Mouse (Mus musculus): ENCODE results near the gene Nr4a3. TPM values are rescaled to one million over a fixed set of nuclear protein-coding genes. Genes with fewer than 3 reads are reported as not detected.

Gene Nr4a3
- polyA plus RNA-seq (2011; ENCODE audit: insufficient read depth, insufficient read length, low read depth, missing spikeins), result 0.33 TPM in 1 of 2 replicates, not detected in the other

- Histone ChIP-seq H3K9me3 (replicated peaks; ENCODE audit: control insufficient read depth, insufficient read depth, low read length, poor library complexity, severe bottlenecking) (no peaks in the 10 kb centered on the region), H3K27me3 (ENCODE audit: control insufficient read depth, insufficient read depth, low read length, poor library complexity, severe bottlenecking) (peaks cover 32% of the 10 kb centered on the region), H3K4me3 (ENCODE audit: low read depth, low read length) (peak within 1 kb of the TSS; percentile 56), H3K36me3 (ENCODE audit: control insufficient read depth, insufficient read depth, low read length, poor library complexity, severe bottlenecking) (no peaks in the 10 kb centered on the region), H3K4me1 (ENCODE audit: control insufficient read depth, insufficient read depth, low read length) (no peaks in the 10 kb centered on the region), H3K27ac (ENCODE audit: insufficient read depth, low read length) (no peak within 1 kb of the TSS), H3K9ac (ENCODE audit: low read depth, poor library complexity, severe bottlenecking) (no peak within 1 kb of the TSS)
- TF ChIP-seq EP300 (IDR thresholded peaks at IDR 0.05; ENCODE audit: insufficient read depth, low read depth, low read length) (no peak), CTCF (IDR thresholded peaks at IDR 0.05; ENCODE audit: low read depth, low read length) (no peak), POLR2A (IDR thresholded peaks at IDR 0.05; ENCODE audit: insufficient read depth, low read length) (no peak)
These were observed at the start of gene Nr4a3 for GRCm38 (mm10) chr4:48044491-48045211. TSS of gene Nr4a3 (plus strand) at chr4:48045153.

- Histone ChIP-seq H3K36me3 (ENCODE audit: control insufficient read depth, insufficient read depth, low read length, poor library complexity, severe bottlenecking) (no peaks in the 10 kb centered on the region), H3K9ac (ENCODE audit: low read depth, poor library complexity, severe bottlenecking) (no peak overlapping the region), H3K9me3 (replicated peaks; ENCODE audit: control insufficient read depth, insufficient read depth, low read length, poor library complexity, severe bottlenecking) (no peaks in the 10 kb centered on the region), H3K4me3 (ENCODE audit: low read depth, low read length) (no peak overlapping the region), H3K27me3 (ENCODE audit: control insufficient read depth, insufficient read depth, low read length, poor library complexity, severe bottlenecking) (no peaks in the 10 kb centered on the region), H3K4me1 (ENCODE audit: control insufficient read depth, insufficient read depth, low read length) (no peaks in the 10 kb centered on the region), H3K27ac (ENCODE audit: insufficient read depth, low read length) (no peak overlapping the region)
- TF ChIP-seq EP300 (IDR thresholded peaks at IDR 0.05; ENCODE audit: insufficient read depth, low read depth, low read length) (no peak), POLR2A (IDR thresholded peaks at IDR 0.05; ENCODE audit: insufficient read depth, low read length) (no peak), CTCF (IDR thresholded peaks at IDR 0.05; ENCODE audit: low read depth, low read length) (no peak)
These were observed 42.0 kb upstream of the Nr4a3 start for GRCm38 (mm10) chr4:48002969-48003368.

DNA sequence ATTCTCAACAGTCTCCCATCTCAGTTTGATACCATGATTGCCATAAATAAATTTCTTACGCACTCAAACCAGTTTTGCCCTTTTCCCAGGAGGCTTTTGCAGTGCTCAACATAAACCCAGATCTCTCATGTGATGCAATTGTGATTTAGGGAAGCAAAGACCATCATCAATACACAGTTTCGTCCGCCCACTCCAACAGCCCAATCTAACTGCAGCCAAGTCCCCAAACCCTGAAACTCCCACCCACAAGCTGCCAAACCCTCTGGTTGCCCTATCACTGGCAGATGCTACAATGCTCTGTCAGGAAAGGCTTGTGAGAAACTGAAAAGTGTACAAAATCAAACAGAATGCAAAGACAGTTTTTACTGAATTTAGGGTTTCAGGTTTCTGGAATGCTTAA is 41.5 kb upstream of the Nr4a3 start:
- Histone ChIP-seq H3K27me3 (ENCODE audit: control insufficient read depth, insufficient read depth, low read length, poor library complexity, severe bottlenecking) (no peaks in the 10 kb centered on the region), H3K27ac (ENCODE audit: insufficient read depth, low read length) (no peak overlapping the region), H3K9me3 (replicated peaks; ENCODE audit: control insufficient read depth, insufficient read depth, low read length, poor library complexity, severe bottlenecking) (no peaks in the 10 kb centered on the region), H3K4me1 (ENCODE audit: control insufficient read depth, insufficient read depth, low read length) (no peaks in the 10 kb centered on the region), H3K4me3 (ENCODE audit: low read depth, low read length) (no peak overlapping the region), H3K36me3 (ENCODE audit: control insufficient read depth, insufficient read depth, low read length, poor library complexity, severe bottlenecking) (no peaks in the 10 kb centered on the region), H3K9ac (ENCODE audit: low read depth, poor library complexity, severe bottlenecking) (no peak overlapping the region)
- TF ChIP-seq POLR2A (IDR thresholded peaks at IDR 0.05; ENCODE audit: insufficient read depth, low read length) (no peak), CTCF (IDR thresholded peaks at IDR 0.05; ENCODE audit: low read depth, low read length) (no peak), EP300 (IDR thresholded peaks at IDR 0.05; ENCODE audit: insufficient read depth, low read depth, low read length) (no peak)

GRCm38 (mm10) chr4:48006355-48006754 is 38.6 kb upstream of the Nr4a3 start:
- H3K4me3 ChIP-seq (ENCODE audit: low read depth, low read length), result no peak overlapping the region
- no peaks in the 10 kb centered on the region for H3K9me3 ChIP-seq (replicated peaks; ENCODE audit: control insufficient read depth, insufficient read depth, low read length, poor library complexity, severe bottlenecking)
- H3K36me3 ChIP-seq (ENCODE audit: control insufficient read depth, insufficient read depth, low read length, poor library complexity, severe bottlenecking), result no peaks in the 10 kb centered on the region
- no peaks in the 10 kb centered on the region for H3K4me1 ChIP-seq (ENCODE audit: control insufficient read depth, insufficient read depth, low read length)
- no peak for TF ChIP-seq CTCF (IDR thresholded peaks at IDR 0.05; ENCODE audit: low read depth, low read length)
- TF ChIP-seq EP300 (IDR thresholded peaks at IDR 0.05; ENCODE audit: insufficient read depth, low read depth, low read length), result no peak
- TF ChIP-seq POLR2A (IDR thresholded peaks at IDR 0.05; ENCODE audit: insufficient read depth, low read length), result no peak
- H3K9ac ChIP-seq (ENCODE audit: low read depth, poor library complexity, severe bottlenecking), result no peak overlapping the region
- H3K27ac ChIP-seq (ENCODE audit: insufficient read depth, low read length), result no peak overlapping the region
- no peaks in the 10 kb centered on the region for H3K27me3 ChIP-seq (ENCODE audit: control insufficient read depth, insufficient read depth, low read length, poor library complexity, severe bottlenecking)

DNA sequence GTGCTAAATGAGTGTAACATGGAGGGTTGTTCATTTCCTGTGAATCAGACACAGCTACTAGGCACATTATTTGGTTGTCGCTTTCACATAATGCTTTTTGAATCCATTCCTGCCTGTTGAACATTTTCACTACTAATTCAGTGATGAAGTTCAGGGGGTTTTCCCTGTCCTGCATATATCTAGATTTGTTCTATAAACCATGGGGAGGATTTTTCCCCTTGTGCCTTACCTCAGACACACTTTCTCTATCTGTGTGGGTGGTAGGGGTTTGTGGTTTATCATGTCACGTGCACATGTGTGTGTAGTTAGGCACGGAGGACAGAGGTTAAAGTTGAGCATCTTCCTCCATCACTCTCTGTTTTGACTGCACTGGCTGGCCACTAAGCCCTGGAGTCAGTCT is 32.7 kb upstream of the Nr4a3 start:
- no peaks in the 10 kb centered on the region for H3K9me3 ChIP-seq (replicated peaks; ENCODE audit: control insufficient read depth, insufficient read depth, low read length, poor library complexity, severe bottlenecking)
- no peak overlapping the region for H3K9ac ChIP-seq (ENCODE audit: low read depth, poor library complexity, severe bottlenecking)
- H3K4me3 ChIP-seq (ENCODE audit: low read depth, low read length), result no peak overlapping the region
- TF ChIP-seq CTCF (IDR thresholded peaks at IDR 0.05; ENCODE audit: low read depth, low read length) (no peak), POLR2A (IDR thresholded peaks at IDR 0.05; ENCODE audit: insufficient read depth, low read length) (no peak), EP300 (IDR thresholded peaks at IDR 0.05; ENCODE audit: insufficient read depth, low read depth, low read length) (no peak)
- no peaks in the 10 kb centered on the region for H3K36me3 ChIP-seq (ENCODE audit: control insufficient read depth, insufficient read depth, low read length, poor library complexity, severe bottlenecking)
- H3K27ac ChIP-seq (ENCODE audit: insufficient read depth, low read length), result no peak overlapping the region
- no peaks in the 10 kb centered on the region for H3K4me1 ChIP-seq (ENCODE audit: control insufficient read depth, insufficient read depth, low read length)
- no peaks in the 10 kb centered on the region; the same call in 1 of the 2 replicates for H3K27me3 ChIP-seq (ENCODE audit: control insufficient read depth, insufficient read depth, low read length, poor library complexity, severe bottlenecking)

DNA sequence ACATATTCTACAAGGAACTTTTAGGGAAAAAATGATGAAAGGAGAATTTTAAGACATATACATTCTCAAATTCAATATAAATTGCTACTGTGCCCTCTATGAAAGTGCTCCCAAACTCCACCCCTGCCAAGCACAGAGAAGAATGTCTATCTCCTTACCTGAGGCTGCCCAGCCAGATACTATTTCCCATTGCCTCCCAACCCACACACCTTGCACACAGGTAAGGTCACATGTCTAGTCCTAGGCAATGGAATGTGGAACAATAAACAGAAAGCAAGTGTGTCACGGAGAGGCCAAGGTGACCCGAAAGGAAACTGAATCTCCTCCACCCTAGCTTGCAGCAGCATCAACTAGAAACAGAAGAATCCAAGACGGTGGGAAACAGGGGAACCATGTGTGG is 22.0 kb upstream of the Nr4a3 start:
- Histone ChIP-seq H3K9ac (ENCODE audit: low read depth, poor library complexity, severe bottlenecking) (no peak overlapping the region), H3K27me3 (ENCODE audit: control insufficient read depth, insufficient read depth, low read length, poor library complexity, severe bottlenecking) (no peaks in the 10 kb centered on the region), H3K27ac (ENCODE audit: insufficient read depth, low read length) (no peak overlapping the region), H3K4me3 (ENCODE audit: low read depth, low read length) (no peak overlapping the region), H3K9me3 (replicated peaks; ENCODE audit: control insufficient read depth, insufficient read depth, low read length, poor library complexity, severe bottlenecking) (no peaks in the 10 kb centered on the region), H3K36me3 (ENCODE audit: control insufficient read depth, insufficient read depth, low read length, poor library complexity, severe bottlenecking) (no peaks in the 10 kb centered on the region), H3K4me1 (ENCODE audit: control insufficient read depth, insufficient read depth, low read length) (no peaks in the 10 kb centered on the region)
- no peak for TF ChIP-seq CTCF (IDR thresholded peaks at IDR 0.05; ENCODE audit: low read depth, low read length)
- no peak for TF ChIP-seq EP300 (IDR thresholded peaks at IDR 0.05; ENCODE audit: insufficient read depth, low read depth, low read length)
- TF ChIP-seq POLR2A (IDR thresholded peaks at IDR 0.05; ENCODE audit: insufficient read depth, low read length), result no peak
